Mouse (Mus musculus) megakaryocyte, embryonic 14.5 days (primary cell): ENCODE results near the gene Nr0b2.

Source experiments
- FLI1 ChIP-seq: IDR thresholded peaks from 2 replicates; pipeline ENCODE4 v1.6.1; 2012; ENCODE audit warnings: low read length, inconsistent platforms, mixed read lengths
- GATA1 ChIP-seq: IDR thresholded peaks from 3 replicates; pipeline ENCODE4 v1.6.1; 2012; ENCODE audit warnings: mixed read lengths, low read length, inconsistent platforms, borderline replicate concordance

DNA sequence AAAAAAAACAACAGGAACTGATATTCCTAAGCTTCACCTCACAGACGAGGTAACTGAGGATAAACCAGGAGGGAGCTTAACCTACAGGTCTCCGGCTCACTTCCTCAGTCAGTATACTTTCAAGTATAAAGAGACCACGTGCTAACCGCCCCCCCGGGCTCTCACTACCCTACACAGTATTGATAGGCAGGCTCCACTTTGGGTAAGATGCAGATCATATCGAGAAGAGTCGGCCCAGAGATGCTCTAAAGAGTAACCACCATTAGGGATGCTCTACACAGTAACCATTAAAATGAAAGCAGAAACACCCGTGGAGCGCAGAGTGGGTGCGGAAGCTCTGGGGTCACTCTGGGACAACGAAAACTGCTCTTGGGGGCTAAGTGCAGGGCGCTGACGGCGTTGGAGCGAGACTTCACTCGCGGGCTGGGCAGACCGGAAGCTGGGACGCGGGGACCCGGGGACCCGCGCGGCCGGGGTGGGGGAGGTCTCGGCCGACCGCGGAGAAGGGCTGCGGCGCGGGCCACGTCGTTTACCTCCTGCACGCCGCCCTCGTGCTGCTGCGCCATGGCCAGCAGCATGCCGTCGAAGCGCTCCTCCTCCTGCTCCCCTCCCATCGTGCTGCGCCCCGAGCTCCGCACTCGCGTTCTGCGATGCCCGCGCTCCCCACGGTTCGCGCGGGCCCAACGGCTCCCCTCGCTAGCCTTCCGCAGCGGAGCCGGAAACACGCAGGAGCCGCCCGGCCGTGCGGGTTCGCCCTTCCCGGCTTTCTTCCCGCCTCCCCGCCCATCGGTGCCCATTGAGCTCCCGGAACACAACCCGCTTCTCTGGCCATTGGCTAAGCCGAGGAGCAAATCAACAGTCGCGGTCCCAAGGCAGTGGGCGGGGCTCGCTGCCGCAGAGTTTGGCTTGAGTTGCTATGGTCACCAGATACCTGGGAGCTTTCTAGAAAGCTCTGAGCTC, 7.6 kb upstream of the Nr0b2 start, which contains the start of gene Nudc:
- TF ChIP-seq GATA1 (no peak), FLI1 (peak; percentile 27; the same call in 1 of the 2 replicates)
